Mouse (Mus musculus) heart, adult 2 months (tissue): ENCODE measurements around the gene Gadd45g.

Source experiments
- CTCF ChIP-seq: fragments of 200-600 bp; IDR thresholded peaks from 2 replicates; pipeline ENCODE4 v1.8.1; 2022; ENCODE audit warnings: antibody characterized with exemption, mild to moderate bottlenecking, moderate library complexity
- EP300 ChIP-seq: fragments of 200-500 bp; IDR thresholded peaks from 2 replicates; pipeline ENCODE4 v1.6.1; 2011; ENCODE audit warnings: low read depth, low read length, control low read depth; ENCODE audit not compliant: insufficient read depth
- POLR2A ChIP-seq: fragments of 200-500 bp; IDR thresholded peaks from 2 replicates; pipeline ENCODE4 v1.6.1; 2011; ENCODE audit warnings: mild to moderate bottlenecking, low read depth, low read length, control low read depth; ENCODE audit not compliant: insufficient read depth

GRCm38 (mm10) chr13:51878806-51879205 is 32.3 kb downstream of the Gadd45g start:
- no peak for TF ChIP-seq POLR2A
- TF ChIP-seq CTCF = no peak
- no peak for TF ChIP-seq EP300
